Mouse (Mus musculus): ENCODE measurements around the gene Dclk3.

Dclk3 gene

GRCm38 (mm10) chr9:111490583-111490982 is 51.7 kb downstream of the Dclk3 start:
- DNase-seq (ENCODE audit: low spot score): no peak

GRCm38 (mm10) chr9:111491280-111491679 is 52.4 kb downstream of the Dclk3 start:
- no peak for DNase-seq (ENCODE audit: low spot score)

GRCm38 (mm10) chr9:111493490-111493889 is 54.6 kb downstream of the Dclk3 start:
- no peak for DNase-seq (ENCODE audit: low spot score)

- peak; percentile 71 for DNase-seq (ENCODE audit: low spot score)
These were observed 56.7 kb downstream of the Dclk3 start for GRCm38 (mm10) chr9:111495561-111495960.

GRCm38 (mm10) chr9:111497074-111497811 is 58.4 kb downstream of the Dclk3 start:
- DNase-seq (ENCODE audit: low spot score): peak; percentile 81

GRCm38 (mm10) chr9:111500211-111500610 is 61.3 kb downstream of the Dclk3 start:
- no peak for DNase-seq (ENCODE audit: low spot score)

GRCm38 (mm10) chr9:111506075-111506474 is 67.2 kb downstream of the Dclk3 start:
- DNase-seq (ENCODE audit: low spot score): no peak

- no peak for DNase-seq (ENCODE audit: low spot score)
These were observed 75.9 kb downstream of the Dclk3 start for GRCm38 (mm10) chr9:111514586-111515473.

- DNase-seq (ENCODE audit: low spot score): no peak
These were observed 76.7 kb downstream of the Dclk3 start for GRCm38 (mm10) chr9:111515536-111515935.

GRCm38 (mm10) chr9:111522226-111522625 is 83.3 kb downstream of the Dclk3 start:
- DNase-seq (ENCODE audit: low spot score): no peak

- DNase-seq (ENCODE audit: low spot score): no peak
These were observed 84.2 kb downstream of the Dclk3 start for GRCm38 (mm10) chr9:111523111-111523510.

GRCm38 (mm10) chr9:111523871-111524270 is 85.0 kb downstream of the Dclk3 start:
- no peak for DNase-seq (ENCODE audit: low spot score)

- DNase-seq (ENCODE audit: low spot score): no peak
These were observed 96.0 kb downstream of the Dclk3 start for GRCm38 (mm10) chr9:111534744-111535423.

GRCm38 (mm10) chr9:111535445-111536064 is 96.7 kb downstream of the Dclk3 start:
- peak; percentile 9 for DNase-seq (ENCODE audit: low spot score)
